Mouse (Mus musculus): ENCODE measurements around the gene Gm732.

The Gm732 gene

DNA sequence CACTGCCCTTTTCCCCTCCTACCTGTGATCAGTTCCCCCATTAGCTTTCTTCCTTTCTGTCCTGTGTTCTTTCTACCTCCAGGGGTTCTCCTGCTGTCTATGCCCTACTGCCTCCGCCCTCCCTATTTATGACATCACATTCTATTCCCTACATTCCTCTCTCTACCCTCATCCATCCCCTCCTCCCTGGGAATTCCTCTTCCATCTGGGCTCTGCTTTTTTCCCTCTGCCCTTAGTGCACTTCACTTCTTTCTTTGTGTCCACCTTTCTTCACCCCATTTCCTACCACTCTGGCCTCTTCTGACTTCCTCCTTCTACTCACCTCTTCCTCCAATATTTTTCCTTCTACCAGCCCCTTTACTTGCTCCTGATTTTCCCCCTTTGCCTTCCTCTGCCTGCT is at the start of gene Gm732:
Gene Gm732, minus strand, starts transcription at position 101 of the 400 bp plus-strand sequence.
- no peak for DNase-seq (ENCODE audit: extremely low spot score, low read depth, low spot score)

All from hindlimb bud, embryonic 11.5 days (tissue).